Mouse (Mus musculus) liver, adult (tissue): ENCODE measurements around the gene Gm20388.

Experiments
- GATA4 ChIP-seq: IDR thresholded peaks from 2 replicates; pipeline ENCODE4 v1.6.1; 2014; ENCODE audit warnings: mild to moderate bottlenecking, low read length; ENCODE audit not compliant: insufficient replicate concordance

Gene Gm20388

GRCm38 (mm10) chr8:120062742-120063141 is 152.1 kb downstream of the Gm20388 start:
- no peak for TF ChIP-seq GATA4

GRCm38 (mm10) chr8:120063326-120063725 is 152.7 kb downstream of the Gm20388 start:
- TF ChIP-seq GATA4: no peak

- no peak for TF ChIP-seq GATA4
Observed at GRCm38 (mm10) chr8:120065611-120066010, 155.0 kb downstream of the Gm20388 start.

GRCm38 (mm10) chr8:120066226-120066625 is 155.6 kb downstream of the Gm20388 start:
- TF ChIP-seq GATA4: no peak

GRCm38 (mm10) chr8:120067936-120068668 is 157.5 kb downstream of the Gm20388 start:
- no peak for TF ChIP-seq GATA4

GRCm38 (mm10) chr8:120071684-120072083 is 161.0 kb downstream of the Gm20388 start:
- no peak for TF ChIP-seq GATA4

GRCm38 (mm10) chr8:120072259-120072658 is 161.6 kb downstream of the Gm20388 start:
- TF ChIP-seq GATA4: no peak

GRCm38 (mm10) chr8:120072827-120073226 is 162.2 kb downstream of the Gm20388 start:
- no peak for TF ChIP-seq GATA4

GRCm38 (mm10) chr8:120074516-120074915 is 163.9 kb downstream of the Gm20388 start:
- TF ChIP-seq GATA4: no peak

GRCm38 (mm10) chr8:120075347-120075746 is 164.7 kb downstream of the Gm20388 start:
- no peak for TF ChIP-seq GATA4

- TF ChIP-seq GATA4: no peak
Observed at GRCm38 (mm10) chr8:120078080-120078479, 167.4 kb downstream of the Gm20388 start.

GRCm38 (mm10) chr8:120079361-120079760 is 168.7 kb downstream of the Gm20388 start:
- no peak for TF ChIP-seq GATA4

GRCm38 (mm10) chr8:120083261-120083660 is 172.6 kb downstream of the Gm20388 start:
- TF ChIP-seq GATA4: no peak

- no peak for TF ChIP-seq GATA4
Observed at GRCm38 (mm10) chr8:120084783-120085182, 174.1 kb downstream of the Gm20388 start.

GRCm38 (mm10) chr8:120089511-120089910 is 178.9 kb downstream of the Gm20388 start:
- TF ChIP-seq GATA4: no peak

- TF ChIP-seq GATA4: no peak
Observed at GRCm38 (mm10) chr8:120091032-120091431, 180.4 kb downstream of the Gm20388 start.

GRCm38 (mm10) chr8:120093103-120093502 is 182.5 kb downstream of the Gm20388 start:
- no peak for TF ChIP-seq GATA4
